Mouse (Mus musculus): Measurements from ENCODE around the gene Kalrn.
"Not testable (repeated sequence)": the region's sequence is repeated elsewhere in the genome, so short reads cannot be mapped to it uniquely, and the experiment has no call there.

Kalrn gene

DNA sequence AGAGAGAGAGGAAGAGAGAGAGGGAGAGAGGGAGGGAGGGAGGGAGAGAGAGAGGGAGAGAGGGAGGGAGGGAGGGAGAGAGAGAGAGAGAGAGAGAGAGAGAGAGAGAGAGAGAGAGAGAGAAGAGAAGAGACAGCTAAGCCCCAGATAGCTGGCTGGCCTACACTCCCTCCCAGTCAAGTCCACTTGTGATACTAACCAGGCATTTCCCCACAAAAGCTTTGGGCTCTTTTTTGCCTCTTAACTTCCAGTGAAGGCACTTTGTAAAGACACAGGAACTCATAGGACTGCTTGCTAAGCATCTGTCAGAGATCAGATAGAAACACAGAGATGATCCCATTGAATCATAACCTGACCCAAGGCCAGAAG lies 492.0 kb downstream of the Kalrn start:
- DNase-seq (ENCODE audit: low read depth, low spot score), result not testable (repeated sequence)

- DNase-seq (ENCODE audit: low read depth, low spot score), result no peak
These were observed 492.5 kb downstream of the Kalrn start for GRCm38 (mm10) chr16:34080818-34081217.

DNA sequence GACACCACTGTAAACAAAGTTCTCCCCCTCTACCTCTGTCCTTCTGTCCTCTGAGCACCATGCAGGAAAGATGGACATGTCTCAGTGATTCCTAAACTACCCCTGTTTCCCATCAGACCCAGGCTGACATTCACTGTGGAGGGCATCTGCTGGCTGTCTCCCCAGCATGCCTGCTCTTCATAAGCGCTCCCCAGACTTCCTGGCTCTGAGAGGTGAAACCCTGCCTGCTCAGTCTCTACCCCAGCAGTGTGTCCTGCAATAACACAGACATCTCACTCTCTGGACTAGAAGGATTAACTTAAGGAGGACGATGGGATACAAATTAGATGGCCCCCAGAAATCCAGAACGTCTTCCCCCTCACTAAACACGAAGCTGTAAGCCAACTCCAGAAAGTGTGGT lies 493.8 kb downstream of the Kalrn start:
- no peak for DNase-seq (ENCODE audit: low read depth, low spot score)

- DNase-seq (ENCODE audit: low read depth, low spot score), result no peak
These were observed 494.6 kb downstream of the Kalrn start for GRCm38 (mm10) chr16:34078732-34079131.

DNA sequence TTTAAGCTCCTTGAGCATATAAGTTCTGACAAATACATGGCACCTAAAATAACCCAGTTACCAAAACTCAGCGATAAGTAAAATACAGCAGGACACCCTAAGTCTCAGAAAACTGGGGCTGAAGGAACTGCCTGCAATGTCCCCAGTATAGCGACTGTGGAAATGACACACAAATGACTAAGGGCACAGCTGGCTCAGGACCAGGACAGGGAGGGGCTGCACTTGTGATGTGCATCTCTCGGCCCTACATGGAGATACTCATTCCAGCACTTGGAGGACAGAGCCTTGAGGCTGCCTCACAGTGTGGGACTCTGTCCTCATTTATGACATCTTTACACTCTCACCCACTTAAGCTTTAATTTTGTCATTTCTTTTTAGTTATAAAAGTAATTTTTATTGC lies 497.2 kb downstream of the Kalrn start:
- no peak for DNase-seq (ENCODE audit: low read depth, low spot score)

- peak; percentile 37 for DNase-seq (ENCODE audit: low read depth, low spot score)
These were observed 499.4 kb downstream of the Kalrn start for GRCm38 (mm10) chr16:34073930-34074329.

GRCm38 (mm10) chr16:34072136-34072535 lies 501.2 kb downstream of the Kalrn start:
- no peak for DNase-seq (ENCODE audit: low read depth, low spot score)

DNA sequence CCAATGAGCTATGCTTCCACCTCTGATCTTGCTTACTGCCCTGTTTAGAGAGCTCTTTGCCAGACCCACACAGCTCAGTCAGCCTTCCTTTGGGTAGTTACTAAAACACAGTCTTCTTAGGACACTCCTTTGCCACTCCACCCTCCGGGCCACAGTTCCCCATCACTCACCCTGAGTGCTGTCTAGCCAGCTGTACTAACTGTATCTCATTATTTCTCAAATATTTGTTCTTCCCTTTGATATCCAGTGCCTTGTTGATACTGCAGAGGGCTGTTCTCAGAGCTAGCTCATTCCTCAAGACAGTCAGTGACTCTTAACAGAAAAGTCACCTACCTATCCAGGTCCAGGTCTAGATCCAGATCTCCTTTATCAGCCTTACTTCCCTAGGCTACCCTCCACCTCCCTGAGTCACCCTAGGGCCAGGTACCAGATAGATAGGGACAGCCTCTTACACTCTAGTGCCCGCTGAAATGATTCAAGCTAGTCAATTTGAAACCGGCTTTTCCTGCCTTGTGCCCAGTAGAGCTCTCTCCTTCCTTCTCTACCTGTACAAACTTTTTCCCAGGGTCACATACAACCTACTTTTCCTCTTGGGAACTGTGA lies 502.0 kb downstream of the Kalrn start:
- no peak for DNase-seq (ENCODE audit: low read depth, low spot score)

DNA sequence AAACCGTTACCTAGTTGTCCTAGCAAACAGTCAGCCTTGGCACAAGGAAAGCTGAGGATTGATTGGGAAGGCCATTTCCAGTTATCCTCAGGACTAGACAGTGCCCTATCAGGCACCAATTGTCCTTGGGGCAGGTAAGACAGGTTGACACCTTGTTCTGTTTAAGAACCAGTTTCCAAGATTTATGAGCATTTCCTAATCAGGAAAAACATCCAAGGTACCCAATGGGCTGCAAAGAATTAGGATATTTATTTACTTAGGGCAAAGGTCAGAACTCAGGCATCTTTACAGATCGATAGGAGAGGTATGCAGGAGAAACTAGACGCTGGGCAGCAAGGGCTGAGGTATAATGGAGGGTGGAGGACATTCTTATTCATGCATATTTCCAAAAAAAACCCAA lies 503.9 kb downstream of the Kalrn start:
- no peak for DNase-seq (ENCODE audit: low read depth, low spot score)

- no peak for DNase-seq (ENCODE audit: low read depth, low spot score)
These were observed 506.4 kb downstream of the Kalrn start for GRCm38 (mm10) chr16:34066922-34067321.

- DNase-seq (ENCODE audit: low read depth, low spot score), result no peak
These were observed 507.0 kb downstream of the Kalrn start for GRCm38 (mm10) chr16:34066376-34066775.

DNA sequence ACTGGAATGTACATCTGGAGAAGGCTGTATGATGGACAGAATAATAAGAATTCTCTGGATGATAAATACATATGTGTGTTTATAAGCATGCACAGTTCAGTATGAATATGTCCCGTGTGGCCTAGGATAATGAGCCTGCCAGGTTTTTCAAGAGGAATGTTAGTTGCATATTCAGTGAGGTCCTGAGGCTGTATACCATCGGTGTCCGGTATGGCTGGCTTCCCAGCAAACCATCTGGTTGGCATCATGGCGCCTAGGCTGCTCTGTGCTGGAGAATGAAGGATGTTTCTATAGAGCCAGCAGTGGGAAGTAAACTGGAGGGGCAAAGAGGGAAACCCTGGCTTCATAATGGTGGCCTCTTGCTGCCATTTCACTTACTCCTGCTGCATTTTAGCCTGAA lies 510.0 kb downstream of the Kalrn start:
- no peak for DNase-seq (ENCODE audit: low read depth, low spot score)

- no peak for DNase-seq (ENCODE audit: low read depth, low spot score)
These were observed 511.7 kb downstream of the Kalrn start for GRCm38 (mm10) chr16:34061661-34062060.

DNA sequence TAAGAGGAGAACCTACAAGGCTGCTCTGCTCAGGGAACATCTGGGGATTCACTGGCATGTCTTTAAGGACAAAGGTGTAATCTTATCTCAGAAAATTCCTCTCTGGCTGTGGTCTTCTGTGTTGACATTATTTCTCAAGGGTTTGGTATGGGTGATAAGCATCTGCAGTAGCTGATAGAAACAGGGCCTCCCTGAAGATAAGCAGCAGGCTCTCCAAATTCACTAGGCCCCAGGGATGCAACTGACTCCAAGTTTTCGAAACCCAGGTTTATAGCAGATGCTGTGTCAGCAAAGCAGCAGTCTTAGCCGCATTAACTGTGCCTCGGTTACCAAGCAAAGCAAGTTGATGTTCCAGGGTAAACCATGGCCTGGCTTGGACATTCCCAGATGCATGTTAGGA lies 514.7 kb downstream of the Kalrn start:
- no peak for DNase-seq (ENCODE audit: low read depth, low spot score)

- no peak for DNase-seq (ENCODE audit: low read depth, low spot score)
These were observed 515.9 kb downstream of the Kalrn start for GRCm38 (mm10) chr16:34057464-34057863.

- peak; percentile 30 for DNase-seq (ENCODE audit: low read depth, low spot score)
These were observed 516.8 kb downstream of the Kalrn start for GRCm38 (mm10) chr16:34056418-34057111.

GRCm38 (mm10) chr16:34050090-34050489 lies 523.2 kb downstream of the Kalrn start:
- no peak for DNase-seq (ENCODE audit: low read depth, low spot score)

DNA sequence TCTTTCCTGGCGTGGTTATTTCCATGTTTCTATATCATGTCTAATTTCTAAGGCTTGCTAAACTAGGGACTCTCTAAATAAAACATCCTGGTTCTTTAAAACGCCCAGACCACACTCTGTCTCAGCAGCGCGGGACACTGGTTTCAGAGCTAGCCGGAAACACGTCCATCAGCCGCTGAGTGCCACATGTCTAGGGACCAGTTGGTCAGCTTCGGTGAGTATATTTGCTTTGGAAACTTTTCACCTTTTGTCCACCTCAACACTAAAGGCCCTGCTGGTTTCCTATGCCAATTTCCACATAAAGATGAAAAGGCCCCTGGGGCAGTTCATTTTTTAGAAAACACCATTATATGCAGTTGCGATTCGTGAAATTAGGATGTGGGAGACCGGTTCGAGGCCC lies 524.0 kb downstream of the Kalrn start:
- no peak for DNase-seq (ENCODE audit: low read depth, low spot score)

- no peak for DNase-seq (ENCODE audit: low read depth, low spot score)
These were observed 525.1 kb downstream of the Kalrn start for GRCm38 (mm10) chr16:34048232-34048631.

DNA sequence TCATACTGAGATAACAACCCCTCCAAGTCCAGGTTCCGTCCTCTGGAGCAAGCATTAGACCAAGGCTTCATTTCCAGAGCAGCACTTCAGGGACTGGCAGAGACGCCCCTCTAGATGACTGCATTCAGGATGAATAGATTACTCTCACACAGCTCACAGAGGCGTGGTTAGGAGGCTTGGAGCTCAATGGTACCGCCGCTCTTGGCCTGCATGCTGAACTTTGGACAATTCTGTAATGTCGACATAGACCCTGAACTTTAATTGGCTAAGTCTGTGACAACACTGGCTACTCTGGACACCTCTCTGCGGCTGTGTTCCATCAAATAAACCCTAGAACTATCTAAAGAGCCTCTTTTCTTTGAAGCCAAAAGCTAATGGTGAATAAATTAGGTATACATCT lies 525.8 kb downstream of the Kalrn start:
- DNase-seq (ENCODE audit: low read depth, low spot score), result no peak

DNA sequence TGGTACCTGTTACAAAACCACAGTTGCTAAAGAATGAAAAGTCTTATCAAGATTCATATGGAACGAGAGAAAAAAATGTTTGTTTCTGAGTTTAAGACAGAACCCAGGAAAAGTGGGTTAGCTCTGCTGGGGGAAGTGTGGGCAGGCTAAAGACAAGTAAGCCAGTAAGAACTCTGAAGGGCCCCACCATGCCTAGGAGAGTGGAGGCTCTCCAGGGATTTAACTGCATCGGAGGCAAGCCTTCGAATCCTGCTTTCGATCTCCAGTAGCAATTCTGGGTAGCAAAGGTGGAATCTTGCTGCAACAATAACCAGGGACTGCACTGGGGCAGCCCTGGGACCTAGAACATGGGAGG lies 526.3 kb downstream of the Kalrn start:
- DNase-seq (ENCODE audit: low read depth, low spot score), result no peak

GRCm38 (mm10) chr16:34046268-34047005 lies 526.9 kb downstream of the Kalrn start:
- no peak for DNase-seq (ENCODE audit: low read depth, low spot score)

GRCm38 (mm10) chr16:34044539-34044938 lies 528.8 kb downstream of the Kalrn start:
- no peak for DNase-seq (ENCODE audit: low read depth, low spot score)

Measured in ES-CJ7 (cell line).